Mouse (Mus musculus) forebrain, embryonic 16.5 days (tissue): ENCODE results near the gene Faim2. TPM values are rescaled to one million over a fixed set of nuclear protein-coding genes. Genes with fewer than 3 reads are reported as not detected.

Experiments
- polyA plus RNA-seq: library from polyadenylated mRNA; unstranded; fragments of >200 nt; fragmentation: Nextera tagmentation; extraction: Ambion mirVana; gene quantifications from 2 replicates; pipeline ENCODE4 v1.2.1, GENCODE M21; 2015

Gene Faim2
- polyA plus RNA-seq, 1 experiment from 2014 or later: 29.8 TPM

Other genes starting within 250 kb of the Faim2 start
- gene Prpf40b, start 233.1 kb downstream of the Faim2 start, polyA plus RNA-seq: 111 and 129 TPM in 2 replicates
- 0.42 and 0.50 TPM in 2 replicates for gene Fam186b, start 232.3 kb downstream of the Faim2 start, polyA plus RNA-seq
- gene Fmnl3, start 157.7 kb downstream of the Faim2 start, polyA plus RNA-seq: 8.7 and 10.3 TPM in 2 replicates
- 273 and 295 TPM in 2 replicates for gene Tmbim6, start 135.3 kb downstream of the Faim2 start, polyA plus RNA-seq
- 12.5 and 12.7 TPM in 2 replicates for gene Nckap5l, start 70.4 kb downstream of the Faim2 start, polyA plus RNA-seq
- 23.5 and 24.4 TPM in 2 replicates for gene Bcdin3d, start 53.4 kb downstream of the Faim2 start, polyA plus RNA-seq
- gene Aqp2, start 50.9 kb upstream of the Faim2 start, polyA plus RNA-seq: 0.17 TPM in 1 of 2 replicates, not detected in the other
- 0.40 and 0.86 TPM in 2 replicates for gene Aqp5, start 62.6 kb upstream of the Faim2 start, polyA plus RNA-seq
- gene Aqp6, start 73.2 kb upstream of the Faim2 start, polyA plus RNA-seq: not detected in 2 replicates
- gene Racgap1, start 123.5 kb upstream of the Faim2 start, polyA plus RNA-seq: 94.4 and 113 TPM in 2 replicates
- gene Asic1, start 142.2 kb upstream of the Faim2 start, polyA plus RNA-seq: 26.2 and 37.4 TPM in 2 replicates
- gene Smarcd1, start 174.0 kb upstream of the Faim2 start, polyA plus RNA-seq: 111 and 116 TPM in 2 replicates
- gene Gm17349, start 177.3 kb upstream of the Faim2 start, polyA plus RNA-seq: not detected in 2 replicates
- 2.4 and 2.9 TPM in 2 replicates for gene Gpd1, start 189.3 kb upstream of the Faim2 start, polyA plus RNA-seq
- gene Cox14, start 197.5 kb upstream of the Faim2 start, polyA plus RNA-seq: 151 and 164 TPM in 2 replicates
- gene Cers5, start 244.7 kb upstream of the Faim2 start, polyA plus RNA-seq: 74.7 and 77.9 TPM in 2 replicates